Mouse (Mus musculus): ENCODE data around the gene Plod2. TPM values are rescaled to one million over a fixed set of nuclear protein-coding genes. Genes with fewer than 3 reads are reported as not detected.

Plod2 gene
- total RNA-seq, 2 experiments from 2014 or later, result 3.0 to 4.6 TPM

GRCm38 (mm10) chr9:92599940-92600538 is 58.0 kb downstream of the Plod2 start:
- no peak for DNase-seq (ENCODE audit: low spot score in 2 of 2)

- DNase-seq (ENCODE audit: low spot score in 2 of 2), result no peak
Observed at GRCm38 (mm10) chr9:92601551-92601950, 59.5 kb downstream of the Plod2 start.

GRCm38 (mm10) chr9:92603541-92603940 is 61.5 kb downstream of the Plod2 start:
- DNase-seq (ENCODE audit: low spot score in 2 of 2), result no peak

- peak; percentile 49 to 73 for DNase-seq (ENCODE audit: low spot score in 2 of 2)
Observed at GRCm38 (mm10) chr9:92610628-92611267, 68.7 kb downstream of the Plod2 start.

- no peak for DNase-seq (ENCODE audit: low spot score in 2 of 2)
Observed at GRCm38 (mm10) chr9:92612641-92613040, 70.6 kb downstream of the Plod2 start.

- no peak for DNase-seq (ENCODE audit: low spot score in 2 of 2)
Observed at GRCm38 (mm10) chr9:92613206-92613605, 71.2 kb downstream of the Plod2 start.

- no peak for DNase-seq (ENCODE audit: low spot score in 2 of 2)
Observed at GRCm38 (mm10) chr9:92616418-92616817, 74.4 kb downstream of the Plod2 start.

GRCm38 (mm10) chr9:92617376-92617775 is 75.4 kb downstream of the Plod2 start:
- no peak for DNase-seq (ENCODE audit: low spot score in 2 of 2)

GRCm38 (mm10) chr9:92620088-92620487 is 78.1 kb downstream of the Plod2 start:
- DNase-seq (ENCODE audit: low spot score in 2 of 2), result no peak

- DNase-seq (ENCODE audit: low spot score in 2 of 2), result no peak
Observed at GRCm38 (mm10) chr9:92621246-92621645, 79.2 kb downstream of the Plod2 start.

- DNase-seq (ENCODE audit: low spot score in 2 of 2), result no peak
Observed at GRCm38 (mm10) chr9:92621878-92622282, 79.9 kb downstream of the Plod2 start.

- DNase-seq (ENCODE audit: low spot score in 2 of 2), result no peak
Observed at GRCm38 (mm10) chr9:92634792-92635191, 92.8 kb downstream of the Plod2 start.

- no peak for DNase-seq (ENCODE audit: low spot score in 2 of 2)
Observed at GRCm38 (mm10) chr9:92639200-92639897, 97.3 kb downstream of the Plod2 start.

- no peak for DNase-seq (ENCODE audit: low spot score in 2 of 2)
Observed at GRCm38 (mm10) chr9:92641717-92642116, 99.7 kb downstream of the Plod2 start.

Other genes with a start within 250 kb of the Plod2 start
- gene 1700057G04Rik, start 232.8 kb upstream of the Plod2 start, total RNA-seq (2021), result not detected
- gene Plscr4, start 84.8 kb upstream of the Plod2 start, total RNA-seq (2021), result 1 to 10 TPM; 1.5 to 1.6 TPM

Measured in left cerebral cortex, adult 18-20 months (tissue).